Mouse (Mus musculus): ENCODE results near the gene Prkar1b.

DNA sequence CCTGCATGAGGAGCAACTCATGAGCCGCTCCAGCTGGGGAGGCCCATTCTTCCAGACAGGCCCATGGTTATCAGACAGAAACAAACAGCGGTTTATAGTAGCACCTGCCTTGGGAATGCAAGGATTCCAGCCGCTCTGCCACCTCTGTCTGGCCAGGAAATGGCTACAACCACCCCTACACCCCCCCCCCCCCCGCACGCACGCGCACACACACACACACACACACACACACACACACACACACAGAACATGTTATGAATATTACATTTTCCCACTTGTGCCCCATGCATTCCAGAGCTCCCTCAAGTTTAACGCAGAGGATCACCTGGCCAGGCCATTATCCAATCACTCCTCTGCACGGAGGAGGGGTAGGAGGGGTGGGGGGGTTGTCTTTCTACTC is 167.9 kb downstream of the Prkar1b start:
- TF ChIP-seq CTCF (IDR thresholded peaks at IDR 0.05; ENCODE audit: extremely low read depth, insufficient read length, insufficient replicate concordance, low read depth, low read length): no peak
- TF ChIP-seq POLR2A (IDR thresholded peaks at IDR 0.05; ENCODE audit: low read depth, low read length): no peak

All from small intestine, adult 2 months (tissue).